Mouse (Mus musculus): ENCODE data around the gene H2-Oa.

- TF ChIP-seq CTCF (IDR thresholded peaks at IDR 0.05; ENCODE audit: borderline replicate concordance, extremely low read depth, insufficient read depth, insufficient read length) (no peak), POLR2A (IDR thresholded peaks at IDR 0.05; ENCODE audit: borderline replicate concordance, extremely low read depth, insufficient read depth, insufficient read length, poor library complexity, severe bottlenecking) (no peak)
These were observed 50.4 kb downstream of the H2-Oa start for GRCm38 (mm10) chr17:34142456-34143010.
